Mouse (Mus musculus): ENCODE data around the gene Ephb4. TPM values are rescaled to one million over a fixed set of nuclear protein-coding genes. Genes with fewer than 3 reads are reported as not detected.

Gene Ephb4
- polyA plus RNA-seq (2015; fragmentation: Nextera tagmentation; extraction: Ambion mirVana), result 10.8 and 13.4 TPM in 2 replicates

DNA sequence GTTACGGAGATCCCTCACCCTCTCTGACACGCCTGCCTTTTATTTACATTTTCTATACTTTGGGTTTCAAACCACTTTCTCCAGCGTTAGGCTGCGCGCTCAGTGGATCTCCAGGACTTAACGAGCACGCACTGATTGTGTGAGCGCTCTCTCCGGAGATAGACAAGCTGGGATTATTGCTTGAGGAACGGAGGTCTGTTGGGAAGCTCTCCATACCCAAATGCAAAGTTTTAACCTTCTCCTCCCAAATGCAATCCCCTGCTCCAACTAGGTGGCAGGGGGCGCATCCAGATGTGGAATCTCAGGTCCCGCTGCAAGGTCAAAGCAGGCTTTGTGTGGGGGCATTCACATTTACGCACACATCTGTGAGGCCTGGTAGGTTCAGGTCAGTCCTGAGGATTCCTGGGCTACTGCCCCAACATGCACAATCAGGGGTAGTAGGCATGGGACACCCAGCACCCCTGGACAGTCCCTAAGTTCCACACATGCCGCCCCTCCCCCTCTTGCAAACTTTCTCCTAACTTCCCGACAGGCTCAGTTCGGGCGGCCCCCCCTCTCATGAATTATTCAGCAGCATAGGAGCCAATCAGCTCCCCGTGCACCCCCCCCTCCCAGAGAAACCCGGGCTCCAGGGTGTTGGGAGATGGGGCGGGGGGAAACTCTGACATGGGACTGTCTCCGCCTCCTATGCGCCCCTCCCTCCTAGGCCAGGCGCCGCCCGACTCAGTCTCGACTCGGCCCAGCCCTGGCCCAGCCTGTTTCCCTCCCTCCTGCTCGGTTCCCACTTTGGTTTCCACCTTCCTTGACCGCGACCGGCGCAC is at the start of gene Ephb4:
TSS of gene Ephb4 (plus strand) at position 726 of the 821 bp plus-strand sequence.
- peak within 1 kb of the TSS; percentile 90 for H3K4me2 ChIP-seq
- no peaks in the 10 kb centered on the region for H3K9me3 ChIP-seq
- peaks cover 30% of the 10 kb centered on the region for H3K27me3 ChIP-seq
- H3K4me1 ChIP-seq (replicated peaks), result peaks cover 46% of the 10 kb centered on the region
- H3K36me3 ChIP-seq, result peaks cover 9% of the 10 kb centered on the region; the same call in 1 of the 2 replicates
- WGBS, result 0% methylated on average over 28 of the region's 32 CpGs
- ATAC-seq (ENCODE audit: low read depth), result peak; percentile 89
- peak within 1 kb of the TSS; percentile 55 for H3K4me3 ChIP-seq
- peak within 1 kb of the TSS; percentile 76 for H3K27ac ChIP-seq (replicated peaks)
- peak within 1 kb of the TSS; percentile 79 for H3K9ac ChIP-seq

DNA sequence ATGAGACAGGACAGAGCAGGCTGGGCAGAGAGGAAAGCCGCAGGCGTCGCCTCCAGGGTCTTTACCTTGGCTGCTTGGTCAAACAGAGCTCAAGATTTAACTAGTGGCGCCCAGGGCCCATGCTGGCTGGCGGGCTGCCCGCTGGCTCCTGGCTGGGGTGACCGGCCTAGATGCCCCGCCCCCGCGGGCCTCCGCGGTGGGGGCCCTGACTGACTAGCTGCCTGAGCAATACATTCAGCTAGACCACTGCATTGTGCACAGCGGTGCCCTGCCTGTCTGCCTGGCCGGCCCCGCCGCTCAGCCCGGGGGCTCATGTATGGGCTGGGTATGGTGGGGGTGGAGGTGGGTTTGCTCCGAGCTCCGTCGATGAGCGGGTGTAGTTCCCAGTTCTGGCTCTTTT is 48.7 kb upstream of the Ephb4 start:
- 78% methylated on average over 21 of the region's 21 CpGs for WGBS
- no peak for ATAC-seq (ENCODE audit: low read depth)
- no peak overlapping the region for H3K4me2 ChIP-seq
- H3K4me1 ChIP-seq (replicated peaks), result peaks cover 41% of the 10 kb centered on the region
- no peaks in the 10 kb centered on the region for H3K9me3 ChIP-seq
- no peaks in the 10 kb centered on the region for H3K27me3 ChIP-seq
- no peak overlapping the region for H3K27ac ChIP-seq (replicated peaks)
- peaks cover 81% of the 10 kb centered on the region for H3K36me3 ChIP-seq
- peak overlapping the region; percentile 8; the same call in 1 of the 2 replicates for H3K9ac ChIP-seq
- H3K4me3 ChIP-seq, result no peak overlapping the region

- H3K9me3 ChIP-seq, result no peaks in the 10 kb centered on the region
- peaks cover 61% of the 10 kb centered on the region for H3K36me3 ChIP-seq
- H3K4me2 ChIP-seq, result no peak overlapping the region
- no peak overlapping the region for H3K4me3 ChIP-seq
- H3K9ac ChIP-seq, result peak overlapping the region; percentile 97; the same call in 1 of the 2 replicates
- WGBS, result 94% methylated on average over 4 of the region's 4 CpGs
- peaks cover 53% of the 10 kb centered on the region for H3K4me1 ChIP-seq (replicated peaks)
- ATAC-seq (ENCODE audit: low read depth), result no peak
- no peaks in the 10 kb centered on the region for H3K27me3 ChIP-seq
- H3K27ac ChIP-seq (replicated peaks), result no peak overlapping the region
These were observed 46.3 kb upstream of the Ephb4 start for GRCm38 (mm10) chr5:137303609-137304008.

- H3K9me3 ChIP-seq, result no peaks in the 10 kb centered on the region
- peaks cover 53% of the 10 kb centered on the region for H3K4me1 ChIP-seq (replicated peaks)
- no peak for ATAC-seq (ENCODE audit: low read depth)
- peak overlapping the region; percentile 85 for H3K4me2 ChIP-seq
- peaks cover 61% of the 10 kb centered on the region for H3K36me3 ChIP-seq
- WGBS, result 73% methylated on average over 3 of the region's 3 CpGs
- H3K4me3 ChIP-seq, result no peak overlapping the region
- no peaks in the 10 kb centered on the region for H3K27me3 ChIP-seq
- no peak overlapping the region for H3K27ac ChIP-seq (replicated peaks)
- H3K9ac ChIP-seq, result peak overlapping the region; percentile 97; the same call in 1 of the 2 replicates
These were observed 45.7 kb upstream of the Ephb4 start for GRCm38 (mm10) chr5:137304165-137304564.

DNA sequence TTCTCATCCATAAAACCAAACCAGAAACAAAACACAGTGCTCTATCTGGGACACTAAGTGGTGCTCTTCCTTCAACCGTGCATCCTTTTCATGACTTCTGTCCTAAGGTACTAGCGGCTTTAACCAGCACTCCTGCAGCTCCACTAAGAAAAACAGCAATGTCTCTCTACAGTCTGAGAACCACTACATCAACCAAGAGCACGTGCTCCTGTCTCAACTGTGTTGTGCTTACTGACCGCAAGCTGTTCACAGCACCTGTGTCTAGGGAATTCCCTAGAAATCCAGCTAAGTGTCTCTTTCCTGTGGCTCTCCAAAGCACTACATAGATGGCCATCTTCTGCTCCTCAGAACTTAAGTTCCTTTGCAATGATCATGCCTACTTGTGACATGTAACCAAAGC is 45.1 kb upstream of the Ephb4 start:
- Histone ChIP-seq H3K9ac (peak overlapping the region; percentile 97), H3K4me2 (peak overlapping the region; percentile 85), H3K27ac (replicated peaks) (no peak overlapping the region), H3K9me3 (no peaks in the 10 kb centered on the region), H3K4me1 (replicated peaks) (peaks cover 53% of the 10 kb centered on the region), H3K27me3 (no peaks in the 10 kb centered on the region), H3K4me3 (peak overlapping the region; percentile 95), H3K36me3 (peaks cover 61% of the 10 kb centered on the region)
- WGBS, result 15% methylated on average over 4 of the region's 4 CpGs
- no peak for ATAC-seq (ENCODE audit: low read depth)

DNA sequence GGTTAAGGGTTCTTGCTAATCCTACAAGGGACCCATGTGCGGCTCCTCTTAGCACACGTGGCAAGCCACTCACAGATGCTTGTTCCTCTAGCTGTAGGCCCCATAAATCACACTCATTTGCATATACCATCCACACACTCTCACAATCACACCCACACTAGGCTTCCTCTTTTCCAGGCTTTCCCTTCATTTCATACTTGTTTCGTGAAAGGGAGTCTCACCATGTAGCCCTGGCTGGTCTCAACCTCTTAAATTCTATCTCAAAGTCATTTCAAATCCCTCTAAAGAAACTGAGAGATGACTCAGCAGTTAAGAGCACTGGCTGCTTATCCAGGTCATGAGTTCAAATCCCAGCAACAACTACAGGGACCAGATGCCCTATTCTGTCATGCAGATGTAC is 44.1 kb upstream of the Ephb4 start:
- H3K27me3 ChIP-seq, result no peaks in the 10 kb centered on the region
- peak overlapping the region; percentile 97 for H3K9ac ChIP-seq
- H3K4me3 ChIP-seq, result peak overlapping the region; percentile 95
- H3K4me1 ChIP-seq (replicated peaks), result peaks cover 53% of the 10 kb centered on the region
- H3K27ac ChIP-seq (replicated peaks), result no peak overlapping the region
- peaks cover 61% of the 10 kb centered on the region for H3K36me3 ChIP-seq
- WGBS, result 24% methylated on average over 3 of the region's 3 CpGs
- ATAC-seq (ENCODE audit: low read depth), result no peak
- peak overlapping the region; percentile 85 for H3K4me2 ChIP-seq
- H3K9me3 ChIP-seq, result no peaks in the 10 kb centered on the region

DNA sequence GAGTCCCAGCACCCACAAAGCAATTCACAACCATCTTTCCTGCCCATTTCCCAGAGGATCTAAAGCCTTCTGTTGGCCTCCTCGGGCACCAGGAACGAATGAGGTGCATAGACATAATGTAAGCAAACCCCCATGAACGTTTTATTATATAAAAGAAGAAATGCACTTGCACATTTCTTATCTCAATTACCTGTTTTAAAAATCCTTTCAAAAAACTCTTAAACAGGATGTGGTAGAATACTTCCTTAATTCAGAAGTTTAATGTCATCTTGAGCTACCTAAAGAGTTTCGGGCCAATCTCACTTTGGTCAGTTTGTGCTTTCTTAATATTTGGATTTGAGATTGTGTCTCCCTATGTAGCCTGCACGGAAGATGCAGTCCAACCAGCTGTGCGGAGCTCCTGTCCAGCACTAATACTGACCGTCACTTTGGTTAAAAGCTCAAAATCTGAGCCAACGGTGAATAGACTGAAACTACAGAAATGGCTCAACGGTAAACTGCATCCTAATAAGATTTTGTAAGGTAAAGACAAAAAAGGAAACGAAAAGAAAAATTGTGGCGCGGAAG is 43.4 kb upstream of the Ephb4 start:
- H3K9me3 ChIP-seq, result no peaks in the 10 kb centered on the region
- ATAC-seq (ENCODE audit: low read depth), result no peak
- H3K27me3 ChIP-seq, result no peaks in the 10 kb centered on the region
- H3K4me3 ChIP-seq, result peak overlapping the region; percentile 95
- 17% methylated on average over 12 of the region's 12 CpGs for WGBS
- peak overlapping the region; percentile 85 for H3K4me2 ChIP-seq
- H3K4me1 ChIP-seq (replicated peaks), result peaks cover 53% of the 10 kb centered on the region
- H3K27ac ChIP-seq (replicated peaks), result peak overlapping the region; percentile 98
- peaks cover 58% of the 10 kb centered on the region for H3K36me3 ChIP-seq
- H3K9ac ChIP-seq, result peak overlapping the region; percentile 97

DNA sequence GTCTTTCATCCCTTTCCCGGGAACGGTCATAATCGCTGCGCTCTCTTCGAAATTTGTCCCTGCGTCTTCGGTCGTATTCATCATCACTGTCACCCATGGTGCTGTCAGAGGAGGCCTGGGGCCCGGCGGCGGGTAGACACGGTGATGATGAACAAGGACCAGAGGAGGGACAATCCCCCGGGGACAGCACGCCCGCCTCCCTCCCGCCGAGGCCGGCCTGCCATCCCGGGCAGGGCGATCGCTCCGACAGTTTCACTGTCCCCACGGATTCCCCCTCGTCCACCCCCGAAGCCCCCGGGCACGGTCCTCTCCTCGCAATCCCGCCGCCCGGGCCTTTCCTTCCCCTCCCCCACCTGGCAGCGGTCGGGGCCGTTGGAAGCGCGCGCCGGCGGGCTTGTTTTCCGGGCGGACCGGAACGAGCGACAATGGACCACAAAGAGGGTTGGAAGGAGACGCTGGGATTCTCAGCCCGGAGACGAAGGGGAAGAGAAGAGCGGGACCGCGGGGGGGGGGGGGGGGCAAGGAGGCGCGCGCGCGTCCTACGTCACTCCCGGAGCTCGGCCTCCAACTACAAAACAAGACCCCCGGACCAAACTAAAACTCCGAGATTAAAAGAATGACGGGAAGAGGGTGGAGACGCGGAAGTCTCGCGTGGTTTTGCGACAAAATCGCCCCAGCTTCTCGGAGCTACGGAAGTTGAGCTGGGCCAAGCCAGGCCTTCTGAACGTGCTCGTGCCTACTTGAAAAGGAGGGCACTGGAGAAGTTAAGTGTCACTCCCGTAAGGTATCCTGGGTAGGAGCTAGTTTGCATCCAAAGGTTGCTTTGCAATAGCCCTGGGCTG is 42.6 kb upstream of the Ephb4 start, which contains the start of gene Srrt:
TSS of gene Srrt (minus strand) at position 604 of the 842 bp plus-strand sequence.
- Histone ChIP-seq H3K36me3 (peaks cover 56% of the 10 kb centered on the region), H3K9ac (peak within 1 kb of the TSS; percentile 97)
- WGBS, result 0% methylated on average over 65 of the region's 72 CpGs

DNA sequence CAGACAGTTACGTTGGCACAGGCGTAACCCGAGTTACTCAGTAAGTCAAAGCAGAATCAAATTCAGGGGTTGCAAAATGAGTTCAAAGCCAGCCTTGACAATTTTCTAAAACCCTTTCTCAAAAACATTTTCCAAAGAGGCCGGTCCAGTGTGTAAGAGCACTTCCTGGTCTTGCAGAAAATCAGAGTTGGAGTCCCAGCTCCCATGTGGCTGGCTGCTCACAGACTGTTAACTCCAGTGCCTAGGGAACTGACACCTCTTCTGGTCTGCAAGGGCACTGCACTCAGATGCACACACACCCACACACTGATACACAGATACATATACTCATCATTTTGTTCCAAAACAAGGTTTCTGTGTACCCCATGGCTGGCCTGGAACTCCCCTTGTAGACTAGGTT is 41.6 kb upstream of the Ephb4 start:
- Histone ChIP-seq H3K27me3 (no peaks in the 10 kb centered on the region), H3K4me2 (peak overlapping the region; percentile 85), H3K9me3 (no peaks in the 10 kb centered on the region), H3K9ac (peak overlapping the region; percentile 97), H3K36me3 (peaks cover 45% of the 10 kb centered on the region), H3K4me3 (peak overlapping the region; percentile 95), H3K4me1 (replicated peaks) (peaks cover 55% of the 10 kb centered on the region), H3K27ac (replicated peaks) (peak overlapping the region; percentile 98)
- ATAC-seq (ENCODE audit: low read depth), result no peak
- 98% methylated on average over 4 of the region's 4 CpGs for WGBS

More for the DNA sequence above, 42.6 kb upstream of the Ephb4 start, which contains the start of gene Srrt:
- peak within 1 kb of the TSS; percentile 95 for H3K4me3 ChIP-seq
- H3K27ac ChIP-seq (replicated peaks), result peak within 1 kb of the TSS; percentile 98
- H3K4me1 ChIP-seq (replicated peaks), result peaks cover 50% of the 10 kb centered on the region
- no peaks in the 10 kb centered on the region for H3K9me3 ChIP-seq
- no peaks in the 10 kb centered on the region for H3K27me3 ChIP-seq
- ATAC-seq (ENCODE audit: low read depth), result peak; percentile 88
- H3K4me2 ChIP-seq, result peak within 1 kb of the TSS; percentile 85

DNA sequence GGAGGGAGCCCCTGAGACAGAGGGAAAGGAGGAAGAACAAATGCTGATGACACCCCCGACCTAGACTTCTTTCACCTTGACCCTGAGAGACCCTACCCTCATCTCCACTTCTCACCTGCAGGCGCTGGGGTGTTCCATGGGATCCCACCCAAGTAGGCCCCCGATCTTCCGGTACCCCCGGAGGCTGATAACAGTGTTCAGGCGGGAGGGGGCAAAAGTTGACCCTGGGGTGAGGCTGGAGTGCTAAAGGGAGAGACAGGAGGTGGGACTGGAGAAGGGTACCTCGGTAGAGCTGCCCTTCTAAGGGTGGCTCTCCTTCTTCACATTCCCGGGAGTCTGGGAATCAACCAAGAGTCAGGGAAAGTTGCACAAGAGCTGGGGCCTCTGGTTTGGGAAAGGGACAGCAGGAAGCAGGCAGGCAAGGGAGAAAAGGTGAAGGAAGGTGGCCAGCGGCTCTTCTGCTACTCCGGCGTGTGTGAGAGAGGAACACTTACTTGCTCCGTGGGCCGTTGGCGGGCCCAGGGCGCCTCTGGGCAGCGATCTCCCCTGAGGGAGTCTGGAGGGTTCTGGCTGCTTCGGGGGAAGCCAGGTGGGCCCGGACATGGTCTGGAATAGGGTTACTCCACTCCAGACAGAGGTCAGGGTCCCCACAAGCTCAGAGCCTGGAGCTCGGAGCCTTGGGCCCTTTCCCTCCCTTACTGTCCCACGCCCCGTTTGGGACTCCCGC is 36.3 kb upstream of the Ephb4 start:
- ATAC-seq (ENCODE audit: low read depth), result peak; percentile 25; the same call in 1 of the 2 replicates
- H3K27me3 ChIP-seq, result no peaks in the 10 kb centered on the region
- H3K36me3 ChIP-seq, result peaks cover 59% of the 10 kb centered on the region
- peak overlapping the region; percentile 60 for H3K4me2 ChIP-seq
- peak overlapping the region; percentile 79 for H3K27ac ChIP-seq (replicated peaks)
- WGBS, result 4% methylated on average over 22 of the region's 22 CpGs
- no peaks in the 10 kb centered on the region for H3K9me3 ChIP-seq
- peaks cover 37% of the 10 kb centered on the region for H3K4me1 ChIP-seq (replicated peaks)
- H3K4me3 ChIP-seq, result peak overlapping the region; percentile 43
- H3K9ac ChIP-seq, result peak overlapping the region; percentile 75

Data from neural tube, embryonic 13.5 days (tissue).